Mouse (Mus musculus) heart, postnatal 0 days (tissue): Measurements from ENCODE around the gene Ass1. TPM values are rescaled to one million over a fixed set of nuclear protein-coding genes. Genes with fewer than 3 reads are reported as not detected.
A peak's percentile ranks its signal among the peaks of the same experiment; 100 is the strongest.

Experiments used
- ATAC-seq: fragments of 200-750 bp; cut with Nextera tagmentation; 2 replicates; pipeline ENCODE4 v1.8.0; 2017; ENCODE audit warnings: low read depth, moderate number of reproducible peaks, moderate library complexity; ENCODE audit not compliant: insufficient read depth
- DNase-seq: peaks from one replicate; pipeline ENCODE4 v3.0.0-alpha.2; 2016; ENCODE audit warnings: low spot score
- H3K27ac ChIP-seq: fragments of 300-500 bp; sonication (generic); 2 replicates; pipeline ENCODE4 v1.5.1; 2014; ENCODE audit warnings: low read depth, mild to moderate bottlenecking
- H3K27me3 ChIP-seq: fragments of 300-500 bp; sonication (generic); 2 replicates; pipeline ENCODE4 v1.6.1; 2014; ENCODE audit warnings: low read length, mixed read lengths; ENCODE audit not compliant: control insufficient read depth, insufficient read depth
- H3K36me3 ChIP-seq: fragments of 300-500 bp; sonication (generic); replicated peaks from 2 replicates; pipeline ENCODE4 v1.6.1; 2014; ENCODE audit warnings: low read length, mixed read lengths; ENCODE audit not compliant: control insufficient read depth, insufficient read depth
- H3K4me1 ChIP-seq: fragments of 300-500 bp; sonication (generic); 2 replicates; pipeline ENCODE4 v1.6.1; 2014; ENCODE audit warnings: antibody characterized with exemption; ENCODE audit not compliant: control insufficient read depth, insufficient read depth
- H3K4me2 ChIP-seq: fragments of 300-500 bp; sonication (generic); 2 replicates; pipeline ENCODE4 v1.6.1; 2014; ENCODE audit warnings: low read depth, mild to moderate bottlenecking, low read length, moderate library complexity
- H3K4me3 ChIP-seq: fragments of 300-500 bp; sonication (generic); 2 replicates; pipeline ENCODE4 v1.5.1; 2014; ENCODE audit warnings: low read depth, low read length
- H3K9ac ChIP-seq: fragments of 300-500 bp; sonication (generic); replicated peaks from 2 replicates; pipeline ENCODE4 v1.6.1; 2014; ENCODE audit warnings: low read depth, low read length, mixed read lengths
- H3K9me3 ChIP-seq: fragments of 300-500 bp; sonication (generic); replicated peaks from 2 replicates; pipeline ENCODE4 v1.6.1; 2016; ENCODE audit warnings: low read length; ENCODE audit not compliant: control insufficient read depth
- CTCF ChIP-seq: IDR thresholded peaks from 2 replicates; pipeline ENCODE4 v1.5.1; 2016; ENCODE audit warnings: antibody characterized with exemption, control low read depth, low read depth
- EP300 ChIP-seq: IDR thresholded peaks from 2 replicates; pipeline ENCODE4 v1.6.1; 2016; ENCODE audit warnings: antibody characterized with exemption, low read depth
- WGBS: fragments of 180-500 bp; shearing (Covaris S2); extraction: QIAGEN DNeasy Blood & Tissue Kit; methylation state at CpG from one replicate; pipeline ENCODE4 v1.1.7; 2014; 5-methylcytosine and 5-hydroxymethylcytosine counted together
- polyA plus RNA-seq: library from polyadenylated mRNA; unstranded; fragments of >200 nt; fragmentation: Nextera tagmentation; extraction: Ambion mirVana; gene quantifications from 2 replicates; pipeline ENCODE4 v1.2.1, GENCODE M21; 2015
- total RNA-seq: library from RNA; depleted of rRNA; stranded (reverse); fragments of >200 nt; gene quantifications from 2 replicates; pipeline ENCODE4 v1.2.3, GENCODE M21; 2014; ENCODE audit warnings: low replicate concordance

Gene Ass1
- total and polyA plus RNA-seq, 2 experiments from 2014 or later = 4.9 to 16.8 TPM

GRCm38 (mm10) chr2:31521800-31522335 is 51.9 kb downstream of the Ass1 start:
- no peak overlapping the region for H3K9ac ChIP-seq
- no peaks in the 10 kb centered on the region for H3K27me3 ChIP-seq
- 74% methylated on average over 16 of the region's 16 CpGs for WGBS
- no peak for DNase-seq
- H3K4me1 ChIP-seq = no peaks in the 10 kb centered on the region
- no peaks in the 10 kb centered on the region for H3K9me3 ChIP-seq
- H3K4me2 ChIP-seq = no peak overlapping the region
- TF ChIP-seq CTCF (no peak), EP300 (no peak)
- H3K27ac ChIP-seq = no peak overlapping the region
- no peak for ATAC-seq
- H3K4me3 ChIP-seq = no peak overlapping the region
- no peaks in the 10 kb centered on the region for H3K36me3 ChIP-seq

DNA sequence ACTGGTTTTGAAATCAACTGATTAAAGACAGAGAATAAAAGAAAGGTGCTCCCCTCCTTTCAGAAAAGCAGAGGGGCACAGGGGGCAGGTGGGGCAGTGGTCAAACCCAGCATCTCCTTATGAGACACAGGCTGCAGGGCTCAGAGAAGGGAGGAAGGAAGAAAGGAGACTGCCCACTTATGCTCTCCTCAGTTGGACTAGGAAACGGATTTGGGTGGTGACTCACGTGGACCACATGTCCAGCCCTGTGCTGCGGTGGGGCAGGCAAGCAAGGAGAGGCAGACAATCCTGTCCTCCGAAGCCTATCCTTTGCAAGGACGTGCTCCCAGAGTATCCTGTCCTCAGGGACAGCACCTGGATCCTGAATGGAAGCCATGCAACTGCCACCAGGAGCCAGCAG is 54.6 kb downstream of the Ass1 start:
- WGBS = 45% methylated on average over 5 of the region's 5 CpGs
- Histone ChIP-seq H3K27me3 (no peaks in the 10 kb centered on the region), H3K9ac (no peak overlapping the region), H3K27ac (no peak overlapping the region), H3K4me2 (no peak overlapping the region), H3K9me3 (no peaks in the 10 kb centered on the region), H3K4me3 (no peak overlapping the region), H3K4me1 (no peaks in the 10 kb centered on the region), H3K36me3 (no peaks in the 10 kb centered on the region)
- TF ChIP-seq EP300 (no peak), CTCF (no peak)
- ATAC-seq = no peak
- DNase-seq = no peak

DNA sequence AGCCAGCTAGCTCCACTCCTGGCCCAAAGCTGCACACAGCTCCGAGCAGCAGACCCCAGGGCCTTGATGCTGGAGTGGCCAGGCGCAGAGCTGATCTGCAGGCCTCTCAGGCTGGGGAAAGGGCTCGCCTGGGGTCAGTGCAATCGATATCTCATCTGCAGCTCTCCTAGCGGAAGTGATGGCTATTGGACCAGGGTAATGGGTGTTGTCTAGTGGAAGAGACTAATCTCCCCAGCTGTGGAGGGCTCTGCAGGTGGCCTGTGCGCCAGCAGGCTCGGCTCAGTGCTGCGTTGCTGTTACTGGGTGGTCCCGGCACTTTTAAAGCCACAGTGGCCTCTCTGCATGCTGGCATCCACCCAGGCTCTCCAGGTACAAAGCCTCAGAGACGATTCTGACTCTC is 55.8 kb downstream of the Ass1 start:
- ATAC-seq (no peak), DNase-seq (no peak)
- Histone ChIP-seq H3K4me2 (no peak overlapping the region), H3K36me3 (no peaks in the 10 kb centered on the region), H3K4me1 (no peaks in the 10 kb centered on the region), H3K9me3 (no peaks in the 10 kb centered on the region), H3K9ac (no peak overlapping the region), H3K27me3 (no peaks in the 10 kb centered on the region), H3K27ac (no peak overlapping the region), H3K4me3 (no peak overlapping the region)
- 43% methylated on average over 10 of the region's 10 CpGs for WGBS
- TF ChIP-seq CTCF = no peak
- no peak for TF ChIP-seq EP300

GRCm38 (mm10) chr2:31530201-31530600 is 60.2 kb downstream of the Ass1 start:
- Histone ChIP-seq H3K4me3 (no peak overlapping the region), H3K4me2 (no peak overlapping the region), H3K36me3 (no peaks in the 10 kb centered on the region), H3K9me3 (no peaks in the 10 kb centered on the region), H3K4me1 (no peaks in the 10 kb centered on the region), H3K27me3 (no peaks in the 10 kb centered on the region), H3K27ac (no peak overlapping the region), H3K9ac (no peak overlapping the region)
- TF ChIP-seq CTCF = no peak
- TF ChIP-seq EP300 = no peak
- 71% methylated on average over 5 of the region's 5 CpGs for WGBS
- ATAC-seq = no peak
- no peak for DNase-seq

GRCm38 (mm10) chr2:31537054-31537453 is 67.0 kb downstream of the Ass1 start:
- H3K9ac ChIP-seq = no peak overlapping the region
- ATAC-seq (peak; percentile 89), DNase-seq (peak; percentile 80)
- H3K36me3 ChIP-seq = no peaks in the 10 kb centered on the region
- H3K4me1 ChIP-seq = 0 out of 2 replicates have a peak, but pooled peaks cover 4% of the 10 kb centered on the region
- no peak overlapping the region for H3K4me3 ChIP-seq
- H3K27ac ChIP-seq = peak overlapping the region; percentile 47; the same call in 1 of the 2 replicates
- WGBS = 29% methylated on average over 5 of the region's 5 CpGs
- H3K4me2 ChIP-seq = no peak overlapping the region
- H3K9me3 ChIP-seq = no peaks in the 10 kb centered on the region
- no peak for TF ChIP-seq CTCF
- no peak for TF ChIP-seq EP300
- no peaks in the 10 kb centered on the region for H3K27me3 ChIP-seq

DNA sequence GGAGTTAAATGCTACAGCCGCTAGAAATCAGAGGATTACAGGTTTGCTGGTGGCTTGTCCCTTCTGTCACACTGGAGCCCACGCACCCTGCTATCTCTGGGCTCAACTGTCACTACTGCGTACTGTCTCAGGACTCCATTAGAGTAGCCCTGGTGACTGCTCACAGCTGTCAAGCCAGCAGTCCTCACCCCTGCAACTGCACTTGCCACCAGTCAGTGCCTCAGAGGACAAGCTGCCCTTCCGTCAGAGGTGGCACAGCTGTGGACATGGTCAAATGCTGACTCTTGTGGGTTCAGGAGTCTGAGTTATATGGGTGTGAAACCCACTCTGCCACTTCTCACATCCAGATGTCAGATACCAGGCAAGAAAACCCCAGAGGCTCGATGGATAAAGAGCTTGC is 68.7 kb downstream of the Ass1 start:
- Histone ChIP-seq H3K4me3 (no peak overlapping the region), H3K9ac (no peak overlapping the region), H3K4me2 (no peak overlapping the region), H3K4me1 (0 out of 2 replicates have a peak, but pooled peaks cover 4% of the 10 kb centered on the region), H3K9me3 (no peaks in the 10 kb centered on the region), H3K27ac (no peak overlapping the region), H3K36me3 (no peaks in the 10 kb centered on the region), H3K27me3 (0 out of 2 replicates have a peak, but pooled peaks cover 2% of the 10 kb centered on the region)
- DNase-seq = no peak
- ATAC-seq = no peak
- 43% methylated on average over 5 of the region's 5 CpGs for WGBS
- TF ChIP-seq CTCF = no peak
- TF ChIP-seq EP300 = no peak
